Mouse (Mus musculus) heart, embryonic 16.5 days (tissue): ENCODE data around the gene Gart. TPM values are rescaled to one million over a fixed set of nuclear protein-coding genes. Genes with fewer than 3 reads are reported as not detected.

Experiments used
- ATAC-seq: fragments of 200-750 bp; cut with Nextera tagmentation; replicated peaks from 2 replicates; pipeline ENCODE4 v1.8.0; 2017; ENCODE audit warnings: moderate number of reproducible peaks; ENCODE audit not compliant: insufficient read depth, low FRiP score; ENCODE audit errors: extremely low read depth
- H3K27ac ChIP-seq: fragments of 300-500 bp; sonication (generic); 2 replicates; pipeline ENCODE4 v1.5.1; 2014; ENCODE audit warnings: mild to moderate bottlenecking, low read length, control low read depth, moderate library complexity
- H3K27me3 ChIP-seq: fragments of 300-500 bp; sonication (generic); 2 replicates; pipeline ENCODE4 v1.6.1; 2014; ENCODE audit warnings: low read length, mixed read lengths; ENCODE audit not compliant: control insufficient read depth, insufficient read depth
- H3K36me3 ChIP-seq: fragments of 300-500 bp; sonication (generic); 2 replicates; pipeline ENCODE4 v1.6.1; 2014; ENCODE audit not compliant: control insufficient read depth, insufficient read depth
- H3K4me1 ChIP-seq: fragments of 300-500 bp; sonication (generic); 2 replicates; pipeline ENCODE4 v1.6.1; 2014; ENCODE audit warnings: low read length, mixed read lengths; ENCODE audit not compliant: control insufficient read depth, insufficient read depth
- H3K4me2 ChIP-seq: fragments of 300-500 bp; sonication (generic); 2 replicates; pipeline ENCODE4 v1.6.1; 2014; ENCODE audit warnings: low read depth, mild to moderate bottlenecking, control low read depth, low read length
- H3K4me3 ChIP-seq: fragments of 300-500 bp; sonication (generic); 2 replicates; pipeline ENCODE4 v1.5.1; 2014; ENCODE audit warnings: mild to moderate bottlenecking, control low read depth, low read length
- H3K9ac ChIP-seq: fragments of 300-500 bp; sonication (generic); 2 replicates; pipeline ENCODE4 v1.6.1; 2014; ENCODE audit warnings: low read length, control low read depth
- H3K9me3 ChIP-seq: fragments of 300-500 bp; sonication (generic); replicated peaks from 2 replicates; pipeline ENCODE4 v1.6.1; 2016; ENCODE audit warnings: low read length; ENCODE audit not compliant: control insufficient read depth
- whole genome bisulfite sequencing: fragments of 180-500 bp; shearing (Covaris S2); extraction: QIAGEN DNeasy Blood & Tissue Kit; methylation state at CpG from one replicate; pipeline ENCODE4 v1.1.7; 2014; 5-methylcytosine and 5-hydroxymethylcytosine counted together
- polyA plus RNA-seq: library from polyadenylated mRNA; unstranded; fragments of >200 nt; fragmentation: Nextera tagmentation; extraction: Ambion mirVana; gene quantifications from 2 replicates; pipeline ENCODE4 v1.2.1, GENCODE M21; 2015

The Gart gene
- polyA plus RNA-seq, 1 experiment from 2014 or later: 86.8 TPM

GRCm38 (mm10) chr16:91640171-91640570, 6.6 kb downstream of the Gart start:
- peaks cover 51% of the 10 kb centered on the region for H3K36me3 ChIP-seq
- ATAC-seq: no peak
- 0 out of 2 replicates have a peak, but pooled peaks cover 3% of the 10 kb centered on the region for H3K4me1 ChIP-seq
- no peaks in the 10 kb centered on the region for H3K27me3 ChIP-seq
- no peak overlapping the region for H3K27ac ChIP-seq
- no peaks in the 10 kb centered on the region for H3K9me3 ChIP-seq
- no peak overlapping the region for H3K4me3 ChIP-seq
- no peak overlapping the region for H3K9ac ChIP-seq
- 90% methylated on average over 8 of the region's 8 CpGs for WGBS
- H3K4me2 ChIP-seq: no peak overlapping the region

GRCm38 (mm10) chr16:91639636-91640035, 7.1 kb downstream of the Gart start:
- peaks cover 55% of the 10 kb centered on the region for H3K36me3 ChIP-seq
- H3K4me1 ChIP-seq: no peaks in the 10 kb centered on the region
- WGBS: 95% methylated on average over 2 of the region's 2 CpGs
- H3K9me3 ChIP-seq: no peaks in the 10 kb centered on the region
- H3K27me3 ChIP-seq: no peaks in the 10 kb centered on the region
- no peak overlapping the region for H3K27ac ChIP-seq
- no peak for ATAC-seq
- H3K9ac ChIP-seq: no peak overlapping the region
- no peak overlapping the region for H3K4me2 ChIP-seq
- no peak overlapping the region for H3K4me3 ChIP-seq

GRCm38 (mm10) chr16:91639161-91639560, 7.6 kb downstream of the Gart start:
- Histone ChIP-seq H3K4me1 (no peaks in the 10 kb centered on the region), H3K4me3 (no peak overlapping the region), H3K27ac (no peak overlapping the region), H3K27me3 (no peaks in the 10 kb centered on the region), H3K9ac (no peak overlapping the region), H3K9me3 (no peaks in the 10 kb centered on the region), H3K4me2 (no peak overlapping the region), H3K36me3 (peaks cover 55% of the 10 kb centered on the region)
- ATAC-seq: no peak
- WGBS: 91% methylated on average over 5 of the region's 5 CpGs

GRCm38 (mm10) chr16:91633641-91634040, 13.1 kb downstream of the Gart start:
- ATAC-seq: no peak
- Histone ChIP-seq H3K36me3 (peaks cover 59% of the 10 kb centered on the region), H3K4me1 (no peaks in the 10 kb centered on the region), H3K27ac (no peak overlapping the region), H3K27me3 (no peaks in the 10 kb centered on the region), H3K9ac (no peak overlapping the region), H3K4me3 (no peak overlapping the region), H3K9me3 (no peaks in the 10 kb centered on the region), H3K4me2 (no peak overlapping the region)
- 82% methylated on average over 12 of the region's 12 CpGs for WGBS

GRCm38 (mm10) chr16:91632940-91633339, 13.8 kb downstream of the Gart start:
- no peaks in the 10 kb centered on the region for H3K27me3 ChIP-seq
- no peak overlapping the region for H3K9ac ChIP-seq
- no peak for ATAC-seq
- no peak overlapping the region for H3K27ac ChIP-seq
- H3K4me2 ChIP-seq: no peak overlapping the region
- 96% methylated on average over 7 of the region's 7 CpGs for WGBS
- H3K4me3 ChIP-seq: no peak overlapping the region
- H3K4me1 ChIP-seq: no peaks in the 10 kb centered on the region
- peaks cover 56% of the 10 kb centered on the region for H3K36me3 ChIP-seq
- no peaks in the 10 kb centered on the region for H3K9me3 ChIP-seq

- Histone ChIP-seq H3K27ac (no peak overlapping the region), H3K27me3 (no peaks in the 10 kb centered on the region), H3K4me1 (no peaks in the 10 kb centered on the region), H3K9ac (no peak overlapping the region), H3K4me2 (no peak overlapping the region), H3K9me3 (no peaks in the 10 kb centered on the region), H3K36me3 (peaks cover 55% of the 10 kb centered on the region), H3K4me3 (no peak overlapping the region)
- ATAC-seq: no peak
- WGBS: 65% methylated on average over 5 of the region's 5 CpGs
Measured at GRCm38 (mm10) chr16:91632439-91632838, 14.3 kb downstream of the Gart start.

GRCm38 (mm10) chr16:91630584-91630983, 16.2 kb downstream of the Gart start:
- Histone ChIP-seq H3K9me3 (no peaks in the 10 kb centered on the region), H3K9ac (no peak overlapping the region), H3K4me1 (no peaks in the 10 kb centered on the region), H3K27ac (no peak overlapping the region), H3K27me3 (no peaks in the 10 kb centered on the region), H3K4me2 (no peak overlapping the region), H3K36me3 (peaks cover 43% of the 10 kb centered on the region), H3K4me3 (no peak overlapping the region)
- no peak for ATAC-seq
- WGBS: 57% methylated on average over 1 of the region's 1 CpGs

GRCm38 (mm10) chr16:91629749-91630148, 17.0 kb downstream of the Gart start:
- Histone ChIP-seq H3K9ac (no peak overlapping the region), H3K4me3 (no peak overlapping the region), H3K27ac (no peak overlapping the region), H3K9me3 (no peaks in the 10 kb centered on the region), H3K36me3 (peaks cover 42% of the 10 kb centered on the region), H3K4me2 (no peak overlapping the region), H3K27me3 (no peaks in the 10 kb centered on the region), H3K4me1 (no peaks in the 10 kb centered on the region)
- WGBS: 89% methylated on average over 4 of the region's 4 CpGs
- ATAC-seq: no peak

GRCm38 (mm10) chr16:91628673-91629072, 18.1 kb downstream of the Gart start:
- peaks cover 42% of the 10 kb centered on the region for H3K36me3 ChIP-seq
- H3K4me3 ChIP-seq: no peak overlapping the region
- H3K9ac ChIP-seq: no peak overlapping the region
- no peak overlapping the region for H3K4me2 ChIP-seq
- no peaks in the 10 kb centered on the region for H3K9me3 ChIP-seq
- no peak overlapping the region for H3K27ac ChIP-seq
- 94% methylated on average over 3 of the region's 3 CpGs for WGBS
- H3K27me3 ChIP-seq: no peaks in the 10 kb centered on the region
- H3K4me1 ChIP-seq: no peaks in the 10 kb centered on the region
- no peak for ATAC-seq

- no peak overlapping the region for H3K9ac ChIP-seq
- H3K27ac ChIP-seq: no peak overlapping the region
- H3K4me1 ChIP-seq: no peaks in the 10 kb centered on the region
- no peaks in the 10 kb centered on the region for H3K27me3 ChIP-seq
- H3K9me3 ChIP-seq: no peaks in the 10 kb centered on the region
- WGBS: 76% methylated on average over 7 of the region's 7 CpGs
- H3K4me3 ChIP-seq: no peak overlapping the region
- H3K36me3 ChIP-seq: peaks cover 42% of the 10 kb centered on the region
- H3K4me2 ChIP-seq: no peak overlapping the region
- ATAC-seq: no peak
Measured at GRCm38 (mm10) chr16:91627831-91628230, 18.9 kb downstream of the Gart start.
